Mouse (Mus musculus) MEL (cell line): ENCODE results near the gene Tmc6. TPM values are rescaled to one million over a fixed set of nuclear protein-coding genes. Genes with fewer than 3 reads are reported as not detected.

Source experiments
- DNase-seq: peaks from one replicate; pipeline ENCODE4 v3.0.0; 2011; ENCODE audit warnings: low read depth, low spot score
- H3K27ac ChIP-seq: 2 replicates; pipeline ENCODE4 v1.5.1; 2012; ENCODE audit warnings: low read depth, mild to moderate bottlenecking, control low read depth, low read length, moderate library complexity; ENCODE audit not compliant: control insufficient read depth
- H3K27me3 ChIP-seq, 2 experiments: fragments of 150-350 bp in 1 of 2; sonication (generic) in 1 of 2; 2 replicates each; pipeline ENCODE4 v1.6.1; 2012; ENCODE audit warnings: low read length in 2 of 2, mild to moderate bottlenecking in 2 of 2, improper control_type of control experiment in 1 of 2, moderate library complexity in 1 of 2; ENCODE audit not compliant: insufficient read depth in 2 of 2, control insufficient read depth in 1 of 2
- H3K36me3 ChIP-seq, 2 experiments: 2 replicates each; pipeline ENCODE4 v1.6.1; 2012 to 2014; ENCODE audit warnings: low read length in 2 of 2, improper control_type of control experiment in 1 of 2, inconsistent platforms in 1 of 2, mild to moderate bottlenecking in 1 of 2; ENCODE audit not compliant: insufficient read depth in 2 of 2, control insufficient read depth in 1 of 2
- H3K4me1 ChIP-seq, 2 experiments: fragments of 150-350 bp in 1 of 2; sonication (generic) in 1 of 2; 2 replicates each; pipeline ENCODE4 v1.6.1; 2012; ENCODE audit warnings: low read length in 2 of 2, improper control_type of control experiment in 1 of 2, mild to moderate bottlenecking in 1 of 2; ENCODE audit not compliant: insufficient read depth in 2 of 2, control insufficient read depth in 1 of 2
- H3K4me3 ChIP-seq, 2 experiments: fragments of 150-350 bp in 1 of 2; sonication (generic) in 1 of 2; 2 replicates each; pipeline ENCODE4 v1.5.1; 2012; ENCODE audit warnings: low read depth in 2 of 2, low read length in 2 of 2, mild to moderate bottlenecking in 2 of 2, moderate library complexity in 2 of 2, control low read depth in 1 of 2, improper control_type of control experiment in 1 of 2; ENCODE audit not compliant: control insufficient read depth in 1 of 2, insufficient read depth in 1 of 2
- H3K79me2 ChIP-seq: 2 replicates; pipeline ENCODE4 v1.6.1; 2012; ENCODE audit warnings: mild to moderate bottlenecking, low read length, moderate library complexity; ENCODE audit not compliant: control insufficient read depth, poor library complexity, insufficient read depth
- H3K9ac ChIP-seq: 2 replicates; pipeline ENCODE4 v1.6.1; 2012; ENCODE audit warnings: low read depth, mild to moderate bottlenecking, control low read depth, low read length, moderate library complexity; ENCODE audit not compliant: control insufficient read depth, poor library complexity, severe bottlenecking
- H3K9me3 ChIP-seq: fragments of 150-350 bp; sonication (generic); replicated peaks from 2 replicates; pipeline ENCODE4 v1.6.1; 2012; ENCODE audit warnings: mild to moderate bottlenecking, low read length, improper control_type of control experiment, moderate library complexity; ENCODE audit not compliant: insufficient read depth
- BHLHE40 ChIP-seq: IDR thresholded peaks from 2 replicates; pipeline ENCODE4 v1.6.1; 2012; ENCODE audit warnings: low read depth, mild to moderate bottlenecking, inconsistent platforms, low read length, improper control_type of control experiment, borderline replicate concordance
- CHD2 ChIP-seq: IDR thresholded peaks from 2 replicates; pipeline ENCODE4 v1.6.1; 2011; ENCODE audit warnings: low read length, improper control_type of control experiment
- CTCF ChIP-seq, 3 experiments: IDR thresholded peaks in 2 of 3; conservative IDR thresholded peaks in 1 of 3; 2 replicates each; pipeline ENCODE4 v1.5.1; 2011 to 2012; ENCODE audit warnings: low read length in 3 of 3, low read depth in 2 of 3, mild to moderate bottlenecking in 2 of 3, improper control_type of control experiment in 1 of 3, inconsistent platforms in 1 of 3, mixed read lengths in 1 of 3, moderate library complexity in 1 of 3; ENCODE audit not compliant: control insufficient read depth in 1 of 3, insufficient read depth in 1 of 3, poor library complexity in 1 of 3, severe bottlenecking in 1 of 3
- E2F4 ChIP-seq: IDR thresholded peaks from 2 replicates; pipeline ENCODE4 v1.6.1; 2011; ENCODE audit warnings: low read depth, low read length, improper control_type of control experiment, borderline replicate concordance
- GABPA ChIP-seq: IDR thresholded peaks from 2 replicates; pipeline ENCODE4 v1.6.1; 2012; ENCODE audit warnings: low read depth, mild to moderate bottlenecking, inconsistent platforms, low read length, improper control_type of control experiment, moderate library complexity
- GATA1 ChIP-seq: IDR thresholded peaks from 2 replicates; pipeline ENCODE4 v1.6.1; 2011; ENCODE audit warnings: low read depth, low read length, improper control_type of control experiment
- KAT2A ChIP-seq: conservative IDR thresholded peaks from 2 replicates; pipeline ENCODE4 v1.6.1; 2012; ENCODE audit warnings: low read depth, low read length, improper control_type of control experiment, inconsistent platforms
- MAZ ChIP-seq: IDR thresholded peaks from 2 replicates; pipeline ENCODE4 v1.6.1; 2012; ENCODE audit warnings: low read depth, mild to moderate bottlenecking, inconsistent platforms, low read length, improper control_type of control experiment
- MEF2A ChIP-seq: IDR thresholded peaks from 2 replicates; pipeline ENCODE4 v1.6.1; 2014; ENCODE audit warnings: low read depth, mild to moderate bottlenecking, inconsistent platforms, low read length, improper control_type of control experiment; ENCODE audit not compliant: poor library complexity, insufficient replicate concordance, severe bottlenecking; ENCODE audit errors: extremely low read depth
- MYB ChIP-seq: IDR thresholded peaks from 2 replicates; pipeline ENCODE4 v1.6.1; 2011; ENCODE audit warnings: mild to moderate bottlenecking, low read depth, low read length, improper control_type of control experiment
- MYC ChIP-seq: IDR thresholded peaks from 2 replicates; pipeline ENCODE4 v1.6.1; 2011; ENCODE audit warnings: low read depth, mild to moderate bottlenecking, low read length, improper control_type of control experiment, moderate library complexity
- POLR2A ChIP-seq, 2 experiments: IDR thresholded peaks; 2 replicates each; pipeline ENCODE4 v1.6.1; 2011 to 2012; ENCODE audit warnings: low read length in 2 of 2, mild to moderate bottlenecking in 2 of 2, control low read depth in 1 of 2, improper control_type of control experiment in 1 of 2, low read depth in 1 of 2, moderate library complexity in 1 of 2; ENCODE audit not compliant: control insufficient read depth in 1 of 2, insufficient read depth in 1 of 2, poor library complexity in 1 of 2
- POLR2AphosphoS5 ChIP-seq: IDR thresholded peaks from 2 replicates; pipeline ENCODE4 v1.6.1; 2012; ENCODE audit warnings: low read depth, borderline replicate concordance, mild to moderate bottlenecking, inconsistent platforms, low read length, moderate library complexity, mixed read lengths
- RCOR1 ChIP-seq: IDR thresholded peaks from 2 replicates; pipeline ENCODE4 v1.6.1; 2012; ENCODE audit warnings: low read depth, mild to moderate bottlenecking, inconsistent platforms, low read length, improper control_type of control experiment
- SMC3 ChIP-seq: IDR thresholded peaks from 2 replicates; pipeline ENCODE4 v1.6.1; 2011; ENCODE audit warnings: low read depth, low read length, improper control_type of control experiment
- TAL1 ChIP-seq: IDR thresholded peaks from 2 replicates; pipeline ENCODE4 v1.6.1; 2012; ENCODE audit warnings: mild to moderate bottlenecking, inconsistent platforms, low read length, moderate library complexity, mixed read lengths
- TBP ChIP-seq: IDR thresholded peaks from 2 replicates; pipeline ENCODE4 v1.8.0; 2011; ENCODE audit warnings: low read depth, low read length, improper control_type of control experiment
- TCF12 ChIP-seq: IDR thresholded peaks from 2 replicates; pipeline ENCODE4 v1.6.1; 2014; ENCODE audit warnings: low read depth, mild to moderate bottlenecking, inconsistent platforms, low read length, improper control_type of control experiment, moderate library complexity
- USF1 ChIP-seq: IDR thresholded peaks from 2 replicates; pipeline ENCODE4 v1.6.1; 2014; ENCODE audit warnings: low read depth, mild to moderate bottlenecking, inconsistent platforms, low read length, improper control_type of control experiment, moderate library complexity
- ZC3H11A ChIP-seq: IDR thresholded peaks from 2 replicates; pipeline ENCODE4 v1.6.1; 2012; ENCODE audit warnings: low read depth, mild to moderate bottlenecking, inconsistent platforms, low read length, improper control_type of control experiment
- ZNF384 ChIP-seq: IDR thresholded peaks from 2 replicates; pipeline ENCODE4 v1.6.1; 2012; ENCODE audit warnings: low read depth, mild to moderate bottlenecking, inconsistent platforms, low read length, improper control_type of control experiment
- polyA plus RNA-seq, 2 experiments: library from polyadenylated mRNA; stranded (reverse) in 1 of 2; unstranded in 1 of 2; fragments of >175 nt in 1 of 2; fragments of >200 nt in 1 of 2; gene quantifications; 2 replicates each; pipeline versions ENCODE4 v1.2.1 to v1.2.4; 2012; ENCODE audit warnings: low replicate concordance in 2 of 2, low read depth in 1 of 2; ENCODE audit not compliant: insufficient read length in 2 of 2, insufficient read depth in 1 of 2, missing spikeins in 1 of 2
- total RNA-seq: library from RNA; depleted of rRNA; stranded (reverse); fragments of 300-350 nt; gene quantifications from 2 replicates; pipeline ENCODE4 v1.2.3, GENCODE M21; 2012

Gene Tmc6
- total and polyA plus RNA-seq, 3 experiments = 48.8 to 61.2 TPM; not detected in 1

DNA sequence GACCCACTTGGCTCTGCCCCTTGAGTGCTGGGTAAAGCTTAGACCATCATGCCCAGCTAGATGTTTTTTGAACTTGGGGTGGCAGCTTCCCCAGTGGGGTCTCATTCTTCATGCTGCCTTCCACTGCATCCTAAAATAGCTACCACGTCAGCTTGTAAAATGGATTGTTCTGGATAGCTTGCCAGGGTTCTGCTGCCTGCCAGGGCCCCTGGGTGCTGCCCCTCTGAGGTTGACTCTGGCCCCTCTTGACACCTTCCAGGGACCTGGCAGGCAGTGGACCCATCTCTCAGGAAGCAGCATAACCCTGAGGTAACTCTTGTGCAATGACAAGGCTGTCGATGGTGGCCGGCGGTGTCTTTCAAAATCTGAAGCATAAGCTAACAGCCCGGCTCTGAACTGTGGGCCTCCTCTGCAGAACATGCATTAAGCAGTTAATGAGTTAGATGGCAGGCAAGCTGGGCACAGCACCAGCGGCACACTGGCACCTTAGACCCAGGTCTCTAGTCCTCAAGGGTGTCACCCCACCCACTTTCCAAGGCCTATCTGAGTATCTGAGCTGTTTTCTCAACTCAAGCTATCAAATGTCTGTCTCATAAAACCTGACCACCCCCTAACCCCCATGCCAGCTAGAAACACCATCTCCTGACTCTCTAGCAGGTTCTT is 32.8 kb upstream of the Tmc6 start:
- Histone ChIP-seq H3K9me3 (no peaks in the 10 kb centered on the region), H3K9ac (no peak overlapping the region), H3K4me3 (no peak overlapping the region), H3K27me3 (no peaks in the 10 kb centered on the region), H3K79me2 (peaks cover 32% of the 10 kb centered on the region), H3K4me1 (peaks cover 0 to 9% of the 10 kb centered on the region in 2 experiments; a peak in 3 of 4 replicates), H3K27ac (no peak overlapping the region), H3K36me3 (peaks cover 5% of the 10 kb centered on the region in 2 experiments; a peak in 3 of 4 replicates)
- TF ChIP-seq ZC3H11A (no peak), MYB (peak; percentile 23; the same call in 1 of the 2 replicates), TBP (no peak), POLR2A (IDR thresholded peaks at IDR 0.05; ENCODE audit: control insufficient read depth in 1 of 2, insufficient read depth in 1 of 2, low read depth in 1 of 2, low read length in 2 of 2, poor library complexity in 1 of 2) (peak in 1 of 2 experiments; percentile 18; a peak in 1 of 4 replicates)
- DNase-seq = peak; percentile 19

DNA sequence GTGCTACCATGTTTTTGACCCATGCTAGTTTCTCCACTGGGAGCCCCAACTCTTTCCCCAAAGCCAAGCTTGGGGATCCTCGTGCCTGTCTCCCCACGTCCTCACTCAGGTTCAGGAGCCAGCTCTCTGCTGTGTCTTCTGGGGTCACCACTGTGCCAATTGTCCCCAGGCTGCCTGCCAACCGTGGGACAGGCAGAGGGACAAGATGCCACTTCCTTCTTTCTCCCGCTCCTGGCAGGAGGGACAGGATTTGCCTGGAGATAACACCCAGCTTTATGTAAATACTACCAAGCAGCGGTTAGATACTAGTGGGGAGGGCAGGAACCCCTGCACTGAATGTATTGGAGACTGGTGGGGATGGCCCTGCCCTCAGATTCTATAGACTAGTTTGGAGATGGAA is 31.9 kb upstream of the Tmc6 start:
- H3K9ac ChIP-seq = no peak overlapping the region
- H3K27me3 ChIP-seq = no peaks in the 10 kb centered on the region
- TF ChIP-seq E2F4 (no peak), MEF2A (no peak), MAZ (no peak), USF1 (no peak), ZNF384 (no peak), TAL1 (no peak), RCOR1 (no peak)
- H3K9me3 ChIP-seq = no peaks in the 10 kb centered on the region
- H3K27ac ChIP-seq = no peak overlapping the region
- peaks cover 4 to 11% of the 10 kb centered on the region in 2 experiments for H3K4me1 ChIP-seq
- H3K79me2 ChIP-seq = peaks cover 36% of the 10 kb centered on the region
- H3K36me3 ChIP-seq = peaks cover 3 to 8% of the 10 kb centered on the region in 2 experiments; a peak in 2 of 4 replicates
- peak; percentile 30 for DNase-seq
- H3K4me3 ChIP-seq = no peak overlapping the region

DNA sequence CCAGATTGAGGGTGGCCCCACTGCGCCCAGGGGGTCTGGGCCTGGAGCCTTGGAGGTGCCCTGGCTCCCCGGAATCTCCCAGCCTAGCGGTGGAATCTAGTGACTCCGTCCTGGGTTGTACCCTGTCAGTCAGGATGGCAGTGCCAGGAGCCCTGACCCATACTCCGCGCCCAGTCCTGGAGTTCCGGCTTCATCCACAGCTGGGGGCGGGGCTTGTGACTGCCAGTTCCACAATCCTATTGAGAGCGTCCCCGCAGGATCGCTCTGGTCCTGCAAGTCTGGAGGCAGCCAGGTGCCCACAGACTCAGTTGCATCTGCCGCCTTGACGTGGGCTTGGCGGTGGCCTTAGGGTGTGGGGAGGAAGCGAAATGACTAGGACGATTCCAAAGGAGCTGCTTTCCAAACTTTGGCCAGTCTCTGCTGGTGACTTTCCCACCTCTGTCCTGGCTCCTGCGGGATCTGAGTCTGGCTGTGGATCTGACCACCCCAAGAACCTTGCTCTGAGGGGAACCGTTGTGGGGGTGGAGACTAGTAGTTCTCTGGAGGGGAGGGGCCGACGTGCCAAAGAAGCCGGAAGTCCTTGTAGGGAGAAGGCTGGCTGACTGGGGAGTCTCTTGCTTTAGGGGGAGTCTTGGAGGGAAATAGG is 28.5 kb upstream of the Tmc6 start:
- peaks cover 4 to 11% of the 10 kb centered on the region in 2 experiments for H3K4me1 ChIP-seq
- H3K36me3 ChIP-seq = peaks cover 2 to 8% of the 10 kb centered on the region in 2 experiments; a peak in 2 of 4 replicates
- TF ChIP-seq MYC (no peak), CTCF (IDR thresholded peaks at IDR 0.05 in 2 of 3, conservative IDR thresholded peaks at IDR 0.05 in 1 of 3; ENCODE audit: control insufficient read depth in 1 of 3, insufficient read depth in 1 of 3, low read depth in 2 of 3, low read length in 3 of 3, poor library complexity in 1 of 3, severe bottlenecking in 1 of 3) (peak; percentile 32 to 48 (median 33); a peak in 5 of 6 replicates), POLR2A (IDR thresholded peaks at IDR 0.05; ENCODE audit: control insufficient read depth in 1 of 2, insufficient read depth in 1 of 2, low read depth in 1 of 2, low read length in 2 of 2, poor library complexity in 1 of 2) (peak; percentile 44 to 59; a peak in 1 of 4 replicates), BHLHE40 (no peak), GABPA (no peak), RCOR1 (0 out of 2 replicates have a peak, but pooled peaks have one; percentile 0), ZC3H11A (no peak), TCF12 (0 out of 2 replicates have a peak, but pooled peaks have one; percentile 10), POLR2AphosphoS5 (no peak), CHD2 (peak; percentile 5; the same call in 1 of the 2 replicates), KAT2A (0 out of 2 replicates have a peak, but pooled peaks have one; percentile 13), MYB (no peak), TAL1 (no peak), GATA1 (no peak), TBP (peak; percentile 93), MAZ (peak; percentile 81; the same call in 1 of the 2 replicates), SMC3 (peak; percentile 21; the same call in 1 of the 2 replicates)

More for the DNA sequence above, 28.5 kb upstream of the Tmc6 start:
- Histone ChIP-seq H3K9ac (peak overlapping the region; percentile 90), H3K27me3 (no peaks in the 10 kb centered on the region), H3K4me3 (peak overlapping the region; percentile 86 to 98), H3K27ac (peak overlapping the region; percentile 78), H3K79me2 (peaks cover 36% of the 10 kb centered on the region), H3K9me3 (no peaks in the 10 kb centered on the region)
- DNase-seq = peak; percentile 95
